Mouse (Mus musculus): ENCODE measurements around the gene Cdk6.

DNA sequence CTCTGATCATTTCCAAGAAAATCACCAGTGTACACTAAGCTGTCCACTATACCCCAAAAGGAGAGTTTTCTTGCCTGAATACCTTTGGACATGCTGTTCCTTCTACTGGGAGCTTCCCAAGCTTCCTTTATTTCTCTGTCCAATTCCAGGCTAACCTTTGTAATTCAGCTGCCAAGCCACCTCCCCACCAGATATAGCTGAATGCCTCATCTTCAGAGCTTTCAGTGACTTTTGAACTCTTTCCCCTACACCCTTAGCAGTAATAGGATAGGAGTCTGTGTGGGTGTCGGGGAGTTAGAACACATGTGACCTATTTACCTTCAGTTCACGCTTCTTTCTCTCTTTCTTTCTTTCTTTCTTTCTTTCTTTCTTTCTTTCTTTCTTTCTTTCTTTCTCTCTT is 34.9 kb downstream of the Cdk6 start:
- TF ChIP-seq CTCF (IDR thresholded peaks at IDR 0.05; ENCODE audit: low read depth, low read length), result no peak
- no peak for TF ChIP-seq EP300 (IDR thresholded peaks at IDR 0.05; ENCODE audit: insufficient read depth, low read depth, low read length)
